Mouse (Mus musculus) natural killer cell, adult 2 months (primary cell): ENCODE results near the gene Tenm4.

Experiments used
- DNase-seq, 2 experiments: peaks; one replicate each; pipeline ENCODE4 v3.0.0; 2022; ENCODE audit warnings: low spot score in 2 of 2

Tenm4 gene

GRCm38 (mm10) chr7:96525344-96525743 lies 354.3 kb downstream of the Tenm4 start:
- DNase-seq: no peak

GRCm38 (mm10) chr7:96530571-96531426 lies 359.8 kb downstream of the Tenm4 start:
- no peak for DNase-seq

DNA sequence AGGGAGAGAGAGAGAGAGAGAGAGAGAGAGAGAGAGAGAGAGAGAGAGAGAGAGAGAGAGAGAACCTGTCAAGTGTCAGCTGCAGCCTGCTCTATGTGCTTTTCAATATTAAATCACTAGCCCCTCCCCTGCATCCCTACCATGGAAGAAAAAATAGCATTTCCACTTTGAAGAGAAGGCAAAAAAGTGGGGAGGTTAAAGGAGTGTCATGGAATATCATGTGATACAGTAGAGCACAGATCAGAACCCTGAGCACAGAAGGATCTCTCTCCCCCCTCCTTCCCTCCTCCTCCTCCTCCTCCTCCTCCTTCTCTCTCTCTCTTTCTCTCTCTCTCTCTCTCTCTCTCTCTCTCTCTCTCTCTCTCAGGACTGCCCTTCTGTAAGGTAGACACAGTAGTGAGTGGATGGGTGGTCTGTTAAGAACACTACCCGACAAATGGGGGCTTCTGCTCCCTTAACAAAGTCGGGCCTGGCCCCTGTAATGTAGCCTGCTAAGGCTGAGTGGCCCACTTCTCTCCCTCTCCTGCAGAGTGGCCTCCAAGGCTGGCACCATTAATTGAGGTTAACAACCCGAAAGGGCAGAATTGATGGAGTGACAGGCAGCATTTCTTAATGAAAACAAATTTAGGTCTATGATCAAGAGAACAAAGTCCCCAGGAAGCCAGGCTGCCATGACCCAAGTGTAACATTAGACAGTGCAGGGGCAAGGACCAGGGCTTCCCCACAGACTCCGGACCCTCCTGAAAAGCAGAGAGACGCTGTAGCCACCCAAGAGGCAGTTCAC lies 361.1 kb downstream of the Tenm4 start:
- no peak for DNase-seq

DNA sequence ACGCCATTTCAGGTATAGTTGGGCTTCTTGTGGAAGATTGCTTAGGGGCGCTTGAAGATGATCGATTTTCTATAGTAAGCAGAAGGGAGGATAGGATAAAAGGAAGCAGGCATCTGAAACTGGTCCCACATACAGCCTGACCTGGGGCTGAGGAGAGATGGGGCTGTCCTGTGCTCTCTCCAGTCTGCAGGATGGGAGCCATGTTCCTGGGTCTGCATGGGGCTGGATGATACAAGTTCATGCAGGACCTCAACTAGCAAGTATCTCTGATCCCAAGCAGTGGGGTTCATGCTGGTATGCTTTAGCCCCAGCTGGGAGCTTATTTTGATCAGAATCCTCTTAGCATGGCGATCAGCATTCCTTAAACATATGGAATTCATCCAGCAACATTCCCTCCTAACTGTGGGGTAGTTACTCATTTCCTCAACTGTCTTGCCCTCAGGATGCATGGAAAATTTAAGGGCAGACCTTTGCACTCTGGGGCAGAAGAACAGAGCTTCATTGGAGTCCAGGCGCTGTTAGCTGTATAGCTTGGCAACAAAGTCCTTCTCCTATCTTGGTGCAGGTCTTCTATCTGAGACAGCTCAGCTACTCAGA lies 361.9 kb downstream of the Tenm4 start:
- DNase-seq: no peak

DNA sequence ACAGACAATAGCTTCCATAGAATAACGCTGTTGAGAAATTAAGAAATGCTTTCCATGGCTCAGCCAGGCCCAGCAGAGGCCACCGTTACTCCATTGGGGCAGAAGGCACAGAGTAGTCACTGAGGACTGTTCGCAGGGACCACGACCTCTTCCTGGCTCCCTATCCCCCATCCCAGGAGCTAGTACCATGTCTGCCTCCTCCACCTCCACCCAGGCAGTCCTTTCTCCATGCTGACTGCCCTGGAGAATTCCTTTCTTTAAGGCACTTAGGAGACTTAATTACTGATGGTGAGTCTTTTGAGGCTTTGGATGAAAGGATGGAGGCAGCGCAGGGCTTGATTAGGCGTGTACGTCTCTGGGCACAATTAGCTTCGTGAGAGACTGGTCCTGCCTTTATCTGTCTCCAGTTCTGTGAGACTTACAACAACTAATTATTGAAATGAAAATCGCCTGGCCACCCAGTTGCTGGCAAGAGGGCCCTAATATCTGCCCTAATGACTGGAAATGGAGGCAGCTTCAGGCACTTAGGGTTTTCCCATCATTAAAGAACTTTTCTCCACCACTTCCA lies 365.4 kb downstream of the Tenm4 start:
- no peak for DNase-seq

DNA sequence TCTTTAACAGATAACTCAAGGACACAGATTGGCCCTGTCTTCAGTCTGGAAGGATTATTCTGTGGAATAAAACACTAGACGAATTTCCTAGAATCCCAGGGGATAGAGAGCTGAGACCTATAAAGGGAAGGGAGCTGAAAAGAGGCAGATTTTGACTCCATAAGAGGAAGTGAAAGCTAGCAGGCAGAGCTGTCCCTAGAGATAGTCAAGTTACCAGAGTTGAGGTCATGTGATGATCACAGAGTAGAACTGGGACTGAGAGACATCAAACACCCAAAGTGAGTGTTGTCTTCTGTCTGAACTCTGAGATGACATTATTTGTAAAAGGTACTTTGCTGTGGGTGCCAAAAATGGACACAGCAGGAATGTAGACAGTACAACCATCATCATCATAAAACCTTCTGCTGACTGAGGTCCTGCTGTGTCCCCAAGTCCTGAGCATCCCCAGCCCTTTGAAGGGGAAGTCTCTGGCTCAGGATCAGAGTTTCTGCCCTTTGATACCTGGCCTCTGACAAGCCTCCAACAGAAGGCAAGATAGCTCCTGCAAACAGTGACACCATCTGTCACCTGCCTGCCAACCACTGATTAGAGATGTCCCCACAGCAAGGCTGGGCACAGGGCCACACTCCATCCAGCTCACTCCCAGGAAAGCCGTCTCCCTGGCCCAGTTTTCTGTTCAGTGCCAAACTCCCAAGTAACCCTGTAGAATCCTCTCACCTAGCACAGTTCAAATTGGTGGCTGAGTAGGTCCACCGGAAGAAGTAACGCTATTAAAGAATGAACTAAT lies 368.4 kb downstream of the Tenm4 start:
- no peak for DNase-seq

GRCm38 (mm10) chr7:96540458-96541096 lies 369.5 kb downstream of the Tenm4 start:
- DNase-seq: no peak

GRCm38 (mm10) chr7:96545979-96546378 lies 374.9 kb downstream of the Tenm4 start:
- no peak for DNase-seq

DNA sequence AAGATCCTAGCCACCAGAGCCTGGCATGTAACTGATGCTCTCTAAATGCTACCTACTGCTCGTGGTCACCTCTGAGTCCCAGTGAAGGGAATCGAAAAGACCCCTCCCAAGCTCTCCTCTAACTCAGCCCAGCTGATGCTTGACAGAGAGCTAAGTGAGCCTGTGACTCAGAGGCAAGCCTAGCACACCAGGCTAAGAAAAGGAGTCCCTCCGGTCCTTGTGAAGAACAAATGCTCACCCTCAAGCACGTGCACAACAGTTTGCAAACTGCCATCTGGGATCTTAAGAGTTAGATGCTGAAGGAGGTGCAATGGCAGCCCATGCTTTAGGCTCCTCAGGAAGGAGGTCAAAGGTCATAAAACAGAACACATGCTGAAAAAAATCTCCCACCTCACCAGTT lies 380.8 kb downstream of the Tenm4 start:
- DNase-seq: no peak

- no peak for DNase-seq
Measured at GRCm38 (mm10) chr7:96552292-96552860, 381.3 kb downstream of the Tenm4 start.

GRCm38 (mm10) chr7:96554277-96554690 lies 383.2 kb downstream of the Tenm4 start:
- peak in 1 of 2 experiments; percentile 9 for DNase-seq

DNA sequence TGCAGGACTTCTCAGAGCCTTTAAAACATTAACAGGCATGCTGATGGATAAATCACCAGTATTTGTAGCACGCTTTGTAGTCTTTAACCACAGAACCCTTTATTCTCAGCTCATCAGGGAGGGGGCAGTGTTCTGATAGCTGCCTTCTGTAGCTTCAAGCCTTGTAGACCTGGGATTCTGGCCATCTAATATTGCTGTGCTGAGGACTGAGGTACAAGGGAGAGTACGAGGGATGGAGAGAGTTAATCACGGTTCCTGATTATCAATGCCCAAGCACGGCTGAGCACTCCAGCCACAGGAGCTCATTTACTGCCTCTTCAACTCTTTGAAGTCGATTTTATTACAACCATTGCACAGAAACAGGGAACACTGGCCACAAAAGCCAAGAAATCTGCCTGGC lies 384.2 kb downstream of the Tenm4 start:
- DNase-seq: no peak

DNA sequence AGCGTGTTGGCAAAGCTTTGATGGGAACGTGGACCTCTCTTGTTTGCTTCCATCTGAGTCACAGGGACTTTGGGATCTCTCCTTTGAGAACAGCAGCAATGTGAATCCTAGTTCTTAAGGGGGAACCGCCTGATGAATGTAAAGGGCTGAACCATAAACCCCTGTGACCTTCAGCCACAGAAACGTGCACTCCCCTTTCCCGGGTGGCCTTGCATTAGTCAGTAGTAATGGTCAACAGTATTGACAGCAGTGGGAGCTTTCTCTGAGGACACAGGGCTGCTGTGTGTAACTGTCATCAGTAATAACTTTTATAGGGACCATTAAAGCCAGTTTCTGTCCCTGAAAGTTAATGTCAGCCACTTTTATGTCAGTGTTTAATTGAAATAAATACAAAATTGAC lies 385.7 kb downstream of the Tenm4 start:
- no peak for DNase-seq

GRCm38 (mm10) chr7:96562890-96563289 lies 391.8 kb downstream of the Tenm4 start:
- DNase-seq: no peak

GRCm38 (mm10) chr7:96563329-96564065 lies 392.5 kb downstream of the Tenm4 start:
- no peak for DNase-seq

GRCm38 (mm10) chr7:96565806-96566205 lies 394.8 kb downstream of the Tenm4 start:
- no peak for DNase-seq

GRCm38 (mm10) chr7:96566260-96566659 lies 395.2 kb downstream of the Tenm4 start:
- no peak for DNase-seq

- no peak for DNase-seq
Measured at GRCm38 (mm10) chr7:96568034-96568433, 397.0 kb downstream of the Tenm4 start.

DNA sequence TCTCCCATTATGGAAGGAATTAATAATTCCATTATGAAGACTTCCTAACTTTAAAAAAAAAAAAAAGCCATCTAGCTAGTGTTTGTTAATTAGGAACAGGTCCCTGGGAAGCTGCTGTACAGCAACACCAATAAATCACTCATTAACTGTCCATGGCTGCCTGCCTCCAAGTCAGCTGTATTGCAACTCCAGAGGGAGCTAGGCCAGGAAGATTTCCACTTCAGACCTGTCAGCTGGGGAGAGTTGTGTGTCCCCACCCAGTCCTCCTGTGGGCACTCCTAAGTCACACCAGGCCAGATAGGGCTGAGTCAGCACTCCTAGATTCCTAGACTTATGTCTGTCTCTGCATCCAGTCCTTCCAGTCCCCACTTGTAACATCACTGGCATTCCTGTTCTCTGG lies 399.9 kb downstream of the Tenm4 start:
- DNase-seq: no peak

DNA sequence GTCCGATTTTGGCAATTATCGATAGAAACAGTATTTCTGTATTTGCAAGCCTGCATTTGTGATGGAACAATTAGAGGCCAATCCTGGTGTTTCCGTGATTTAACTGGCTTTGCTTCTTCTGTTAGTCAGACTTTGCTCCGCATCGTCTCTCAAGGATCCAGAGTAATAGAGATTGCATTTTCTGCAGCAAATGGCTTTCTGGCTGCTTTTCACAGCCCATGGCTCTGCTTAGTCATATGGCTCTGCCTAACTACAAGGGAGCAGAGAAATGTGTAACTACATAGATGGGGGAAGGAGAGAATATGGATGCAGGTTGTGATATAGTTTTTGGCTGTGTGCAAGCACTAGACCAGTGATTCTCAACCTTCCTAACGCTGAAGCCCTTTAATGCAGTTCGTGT lies 401.9 kb downstream of the Tenm4 start:
- DNase-seq: no peak
